Mouse (Mus musculus) c-Kit-positive CD71-positive TER-119-positive erythroid progenitor cells, embryonic 14.5 days (primary cell): ENCODE data around the gene Tssc4.

ENCODE experiments used
- DNase-seq: peaks from one replicate; pipeline ENCODE4 v3.0.0-alpha.2; 2013; ENCODE audit warnings: low spot score

Gene Tssc4

GRCm38 (mm10) chr7:143110803-143111202, 41.8 kb downstream of the Tssc4 start:
- no peak for DNase-seq

- DNase-seq, result no peak
Observed at GRCm38 (mm10) chr7:143111719-143112118, 42.7 kb downstream of the Tssc4 start.

GRCm38 (mm10) chr7:143112395-143112794, 43.3 kb downstream of the Tssc4 start:
- no peak for DNase-seq

- DNase-seq, result no peak
Observed at GRCm38 (mm10) chr7:143114773-143115172, 45.7 kb downstream of the Tssc4 start.

GRCm38 (mm10) chr7:143116521-143116920, 47.5 kb downstream of the Tssc4 start:
- no peak for DNase-seq

GRCm38 (mm10) chr7:143119407-143119806, 50.4 kb downstream of the Tssc4 start:
- no peak for DNase-seq

- no peak for DNase-seq
Observed at GRCm38 (mm10) chr7:143119826-143120225, 50.8 kb downstream of the Tssc4 start.
